Mouse (Mus musculus): Measurements from ENCODE around the gene Plekhm3. TPM values are rescaled to one million over a fixed set of nuclear protein-coding genes. Genes with fewer than 3 reads are reported as not detected.

Gene Plekhm3
- polyA plus RNA-seq, 1 experiment: 10.5 TPM

- Histone ChIP-seq H3K4me3 (replicated peaks; ENCODE audit: extremely low read depth, low read depth, low read length) (no peak overlapping the region), H3K4me1 (ENCODE audit: control insufficient read depth, insufficient read depth, low read length) (peaks cover 7% of the 10 kb centered on the region)
- 68% methylated on average over 2 of the region's 2 CpGs for WGBS
- TF ChIP-seq CTCF (IDR thresholded peaks at IDR 0.05; ENCODE audit: insufficient read depth, low read length) (no peak), POLR2A (IDR thresholded peaks at IDR 0.05; ENCODE audit: borderline replicate concordance, extremely low read depth, low read depth, low read length) (no peak)
- no peak for DNase-seq
These were observed 69.0 kb downstream of the Plekhm3 start for GRCm38 (mm10) chr1:64887502-64888203.

GRCm38 (mm10) chr1:64886718-64887117, 69.9 kb downstream of the Plekhm3 start:
- no peak for DNase-seq
- Histone ChIP-seq H3K4me1 (ENCODE audit: control insufficient read depth, insufficient read depth, low read length) (peaks cover 7% of the 10 kb centered on the region), H3K4me3 (replicated peaks; ENCODE audit: extremely low read depth, low read depth, low read length) (no peak overlapping the region)
- TF ChIP-seq CTCF (IDR thresholded peaks at IDR 0.05; ENCODE audit: insufficient read depth, low read length) (no peak), POLR2A (IDR thresholded peaks at IDR 0.05; ENCODE audit: borderline replicate concordance, extremely low read depth, low read depth, low read length) (no peak)
- 91% methylated on average over 6 of the region's 6 CpGs for WGBS

GRCm38 (mm10) chr1:64885328-64885727, 71.3 kb downstream of the Plekhm3 start:
- TF ChIP-seq POLR2A (IDR thresholded peaks at IDR 0.05; ENCODE audit: borderline replicate concordance, extremely low read depth, low read depth, low read length): no peak
- TF ChIP-seq CTCF (IDR thresholded peaks at IDR 0.05; ENCODE audit: insufficient read depth, low read length): no peak
- DNase-seq: no peak
- peaks cover 7% of the 10 kb centered on the region for H3K4me1 ChIP-seq (ENCODE audit: control insufficient read depth, insufficient read depth, low read length)
- 78% methylated on average over 3 of the region's 3 CpGs for WGBS
- no peak overlapping the region for H3K4me3 ChIP-seq (replicated peaks; ENCODE audit: extremely low read depth, low read depth, low read length)

- Histone ChIP-seq H3K4me1 (ENCODE audit: control insufficient read depth, insufficient read depth, low read length) (peaks cover 7% of the 10 kb centered on the region), H3K4me3 (replicated peaks; ENCODE audit: extremely low read depth, low read depth, low read length) (no peak overlapping the region)
- DNase-seq: no peak
- TF ChIP-seq POLR2A (IDR thresholded peaks at IDR 0.05; ENCODE audit: borderline replicate concordance, extremely low read depth, low read depth, low read length): no peak
- no peak for TF ChIP-seq CTCF (IDR thresholded peaks at IDR 0.05; ENCODE audit: insufficient read depth, low read length)
- WGBS: 52% methylated on average over 6 of the region's 6 CpGs
These were observed 72.6 kb downstream of the Plekhm3 start for GRCm38 (mm10) chr1:64884007-64884406.

GRCm38 (mm10) chr1:64880613-64881012, 76.0 kb downstream of the Plekhm3 start:
- Histone ChIP-seq H3K4me1 (ENCODE audit: control insufficient read depth, insufficient read depth, low read length) (peaks cover 6% of the 10 kb centered on the region), H3K4me3 (replicated peaks; ENCODE audit: extremely low read depth, low read depth, low read length) (no peak overlapping the region)
- WGBS: 76% methylated on average over 3 of the region's 3 CpGs
- no peak for DNase-seq
- no peak for TF ChIP-seq POLR2A (IDR thresholded peaks at IDR 0.05; ENCODE audit: borderline replicate concordance, extremely low read depth, low read depth, low read length)
- TF ChIP-seq CTCF (IDR thresholded peaks at IDR 0.05; ENCODE audit: insufficient read depth, low read length): no peak

GRCm38 (mm10) chr1:64878795-64879240, 77.8 kb downstream of the Plekhm3 start:
- DNase-seq: no peak
- no peak overlapping the region for H3K4me3 ChIP-seq (replicated peaks; ENCODE audit: extremely low read depth, low read depth, low read length)
- H3K4me1 ChIP-seq (ENCODE audit: control insufficient read depth, insufficient read depth, low read length): peaks cover 8% of the 10 kb centered on the region
- no peak for TF ChIP-seq CTCF (IDR thresholded peaks at IDR 0.05; ENCODE audit: insufficient read depth, low read length)
- 33% methylated on average over 12 of the region's 12 CpGs for WGBS

GRCm38 (mm10) chr1:64876276-64876675, 80.3 kb downstream of the Plekhm3 start:
- Histone ChIP-seq H3K4me3 (replicated peaks; ENCODE audit: extremely low read depth, low read depth, low read length) (no peak overlapping the region), H3K4me1 (ENCODE audit: control insufficient read depth, insufficient read depth, low read length) (peaks cover 8% of the 10 kb centered on the region)
- WGBS: 39% methylated on average over 3 of the region's 3 CpGs
- no peak for TF ChIP-seq CTCF (IDR thresholded peaks at IDR 0.05; ENCODE audit: insufficient read depth, low read length)
- no peak for TF ChIP-seq POLR2A (IDR thresholded peaks at IDR 0.05; ENCODE audit: borderline replicate concordance, extremely low read depth, low read depth, low read length)
- DNase-seq: no peak

GRCm38 (mm10) chr1:64875712-64876111, 80.9 kb downstream of the Plekhm3 start:
- TF ChIP-seq CTCF (IDR thresholded peaks at IDR 0.05; ENCODE audit: insufficient read depth, low read length) (no peak), POLR2A (IDR thresholded peaks at IDR 0.05; ENCODE audit: borderline replicate concordance, extremely low read depth, low read depth, low read length) (no peak)
- DNase-seq: no peak
- 57% methylated on average over 5 of the region's 5 CpGs for WGBS
- Histone ChIP-seq H3K4me3 (replicated peaks; ENCODE audit: extremely low read depth, low read depth, low read length) (no peak overlapping the region), H3K4me1 (ENCODE audit: control insufficient read depth, insufficient read depth, low read length) (peaks cover 8% of the 10 kb centered on the region)

- Histone ChIP-seq H3K4me3 (replicated peaks; ENCODE audit: extremely low read depth, low read depth, low read length) (no peak overlapping the region), H3K4me1 (ENCODE audit: control insufficient read depth, insufficient read depth, low read length) (peaks cover 8% of the 10 kb centered on the region)
- WGBS: 90% methylated on average over 1 of the region's 1 CpGs
- DNase-seq: no peak
- TF ChIP-seq POLR2A (IDR thresholded peaks at IDR 0.05; ENCODE audit: borderline replicate concordance, extremely low read depth, low read depth, low read length) (no peak), CTCF (IDR thresholded peaks at IDR 0.05; ENCODE audit: insufficient read depth, low read length) (no peak)
These were observed 81.5 kb downstream of the Plekhm3 start for GRCm38 (mm10) chr1:64875156-64875555.

- H3K4me1 ChIP-seq (ENCODE audit: control insufficient read depth, insufficient read depth, low read length): peaks cover 8% of the 10 kb centered on the region
- TF ChIP-seq POLR2A (IDR thresholded peaks at IDR 0.05; ENCODE audit: borderline replicate concordance, extremely low read depth, low read depth, low read length) (no peak), CTCF (IDR thresholded peaks at IDR 0.05; ENCODE audit: insufficient read depth, low read length) (no peak)
- WGBS: 88% methylated on average over 5 of the region's 5 CpGs
- no peak overlapping the region for H3K4me3 ChIP-seq (replicated peaks; ENCODE audit: extremely low read depth, low read depth, low read length)
- DNase-seq: no peak
These were observed 84.7 kb downstream of the Plekhm3 start for GRCm38 (mm10) chr1:64871956-64872355.

Measured in lung, adult 2 months (tissue).